Mouse (Mus musculus): ENCODE measurements around the gene Gk.
A peak's percentile ranks its signal among the peaks of the same experiment; 100 is the strongest.

Gk gene

DNA sequence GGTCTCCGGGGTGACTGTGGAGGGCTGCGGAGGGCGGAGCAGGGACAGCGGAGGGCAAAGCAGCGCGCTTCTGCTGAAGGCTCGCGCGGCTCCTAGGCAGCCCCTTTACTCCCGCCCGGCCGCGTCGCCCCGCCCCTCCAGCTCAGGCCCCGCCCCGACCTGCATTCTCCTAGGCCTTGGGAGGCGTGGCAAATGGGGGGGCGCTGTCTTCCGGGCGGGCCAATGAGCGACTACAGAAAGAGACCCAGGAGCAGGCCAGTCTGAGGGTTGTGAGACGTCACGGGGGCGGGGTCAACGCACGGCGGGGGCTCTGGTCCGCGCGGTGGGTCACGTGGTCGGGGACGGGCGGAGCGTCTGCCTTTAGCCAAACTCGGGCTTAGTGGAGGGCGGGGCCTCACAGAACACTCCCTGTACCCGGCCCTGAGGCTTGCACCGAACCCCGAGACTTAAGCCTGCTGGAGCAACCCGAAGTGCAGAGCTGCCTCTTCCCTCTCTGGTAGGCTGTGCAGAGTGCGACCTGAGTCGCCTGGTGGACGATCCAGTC, at the start of gene Gk:
Gk (minus strand) TSS at position 276 of the 544 bp plus-strand sequence.
- peak; percentile 95 for DNase-seq (ENCODE audit: low read depth, low spot score)

DNA sequence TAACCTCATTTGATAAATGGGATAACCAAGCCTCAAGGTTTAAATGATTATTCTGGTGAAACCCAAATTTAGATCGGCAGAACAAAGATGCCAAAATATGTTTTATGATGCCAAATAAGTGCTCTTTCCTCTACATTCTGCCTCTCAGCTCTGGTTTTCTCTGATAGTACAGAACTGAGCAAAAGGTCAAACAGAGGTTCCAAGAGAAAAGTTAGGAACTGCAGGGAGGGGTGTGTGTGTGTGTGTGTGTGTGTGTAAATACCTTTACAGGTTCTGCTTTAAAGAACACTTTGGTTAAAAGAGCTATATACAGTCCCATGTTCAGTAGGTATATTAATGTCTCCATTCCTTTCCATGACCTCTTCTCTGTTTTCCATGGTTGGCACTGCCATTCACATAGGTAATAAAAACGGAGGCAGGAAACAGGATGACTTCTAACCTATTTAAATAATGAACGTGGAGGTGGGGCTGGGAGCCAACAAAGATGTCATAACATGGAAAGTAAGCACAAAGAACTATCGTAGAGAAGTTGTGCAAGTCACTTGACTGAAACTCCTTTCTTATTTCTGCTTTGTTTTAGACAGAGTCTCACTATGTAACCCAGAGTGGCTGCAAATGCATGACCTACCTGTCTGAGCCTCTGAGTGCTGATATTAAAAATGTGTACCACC, 28.2 kb upstream of the Gk start:
- no peak for DNase-seq (ENCODE audit: low read depth, low spot score)

DNA sequence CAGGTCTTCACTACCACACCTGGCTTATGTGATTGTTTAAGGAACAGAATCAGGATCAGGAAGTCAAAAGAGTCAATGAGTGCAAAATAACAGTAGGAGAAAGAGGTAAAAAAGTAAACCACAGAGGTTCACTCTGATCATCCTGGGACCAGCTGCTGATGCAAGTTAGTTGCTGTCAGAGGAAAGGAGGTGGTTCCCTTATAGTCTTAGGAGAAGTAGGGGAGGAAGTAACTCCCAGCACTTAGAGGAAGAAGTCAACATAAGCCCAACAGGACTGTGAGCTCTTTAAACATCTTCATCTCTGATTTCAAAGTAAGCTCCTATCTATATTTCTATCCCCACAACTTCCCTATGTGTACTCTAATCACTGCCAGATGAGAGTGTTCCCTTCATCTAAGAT, 26.4 kb upstream of the Gk start:
- DNase-seq (ENCODE audit: low read depth, low spot score): no peak

DNA sequence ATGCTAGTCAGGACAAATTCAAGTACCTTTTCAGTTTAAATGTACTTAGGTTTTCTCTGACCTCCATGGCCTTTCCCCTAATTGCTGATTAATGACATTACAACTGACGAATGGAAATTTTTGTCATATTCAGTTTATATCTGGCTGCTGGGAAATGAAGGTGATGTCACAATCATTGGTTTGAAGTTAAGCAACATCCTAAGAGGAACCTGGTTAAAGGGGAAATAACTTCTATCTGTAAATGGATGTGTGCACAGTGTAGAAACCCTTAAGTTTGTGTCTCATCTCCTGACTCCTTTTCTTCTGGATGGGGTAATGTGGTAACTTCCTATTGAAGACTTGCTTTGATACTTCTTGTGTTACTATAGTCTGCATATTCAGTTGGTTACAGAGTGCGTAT, 20.8 kb upstream of the Gk start:
- no peak for DNase-seq (ENCODE audit: low read depth, low spot score)

DNA sequence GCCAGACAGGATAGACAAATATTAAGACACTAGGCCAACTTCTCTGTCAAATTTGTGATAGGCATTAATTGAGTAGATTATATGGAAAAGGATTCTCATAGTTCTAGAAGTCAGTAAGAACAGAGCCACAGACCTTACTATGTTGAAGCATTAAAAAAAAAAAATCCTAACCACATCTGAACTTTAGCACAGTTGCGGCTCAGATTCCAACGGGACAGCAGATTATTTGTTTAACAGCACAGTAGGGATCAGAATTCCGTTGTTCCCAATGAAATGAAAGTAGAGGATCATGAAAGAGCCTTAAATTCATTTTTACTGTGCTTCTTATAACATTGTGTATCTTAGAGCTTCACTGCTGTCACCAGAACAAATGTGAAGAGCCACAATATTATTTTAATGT, 1.7 kb upstream of the Gk start:
- no peak for DNase-seq (ENCODE audit: low read depth, low spot score)

DNA sequence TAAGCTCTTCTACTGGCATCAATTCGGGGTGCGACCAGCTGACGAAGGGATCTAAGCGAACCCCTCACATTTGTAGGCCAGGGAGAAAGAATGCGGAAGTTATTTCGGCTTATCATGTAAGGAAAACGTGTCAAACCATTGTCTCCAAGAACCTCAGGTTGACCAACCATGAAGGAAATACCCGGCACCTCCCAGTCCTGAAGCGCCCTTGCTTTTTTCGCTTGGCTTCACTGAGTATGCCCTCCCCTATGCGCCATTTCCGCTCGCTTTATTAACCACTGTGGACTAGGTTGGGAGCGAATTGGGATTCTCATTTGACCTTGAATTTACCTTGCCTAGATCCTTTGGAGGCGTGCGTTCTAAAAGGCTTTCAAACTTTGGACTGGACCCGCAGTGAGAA, 522 bp upstream of the Gk start:
- DNase-seq (ENCODE audit: low read depth, low spot score): peak; percentile 62

DNA sequence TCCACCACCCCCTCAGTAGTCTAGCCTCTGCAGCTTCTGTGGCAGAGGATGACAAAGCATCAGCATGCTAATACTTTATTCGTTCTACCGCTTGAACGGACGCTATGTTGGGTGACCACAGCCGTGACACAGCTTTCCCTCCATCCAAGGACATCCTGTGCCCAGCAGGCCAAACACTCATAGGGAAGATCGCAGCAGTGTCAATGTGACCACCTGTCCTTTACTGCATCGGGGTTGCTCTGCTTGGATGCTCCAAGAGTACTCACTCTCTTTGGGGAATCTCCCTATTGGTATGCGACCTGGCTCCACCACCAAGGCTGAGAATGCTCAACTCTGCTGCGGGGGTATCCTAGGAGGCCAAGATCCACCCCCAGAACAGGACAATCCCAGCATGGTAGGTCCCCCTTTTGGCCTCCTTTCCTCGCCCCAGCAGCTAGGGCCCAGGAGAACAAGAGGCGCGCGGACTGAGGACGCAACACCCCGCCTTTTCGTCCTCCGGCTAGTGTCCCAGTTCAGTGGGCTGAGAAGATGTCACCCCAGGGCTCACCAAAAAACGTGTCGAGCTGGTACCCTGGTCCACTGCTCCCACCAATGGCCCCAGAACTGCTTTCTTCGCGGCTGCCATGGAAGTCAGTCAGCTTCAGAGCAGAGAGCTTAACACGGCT, 608 bp downstream of the Gk start:
- DNase-seq (ENCODE audit: low read depth, low spot score): peak; percentile 34

DNA sequence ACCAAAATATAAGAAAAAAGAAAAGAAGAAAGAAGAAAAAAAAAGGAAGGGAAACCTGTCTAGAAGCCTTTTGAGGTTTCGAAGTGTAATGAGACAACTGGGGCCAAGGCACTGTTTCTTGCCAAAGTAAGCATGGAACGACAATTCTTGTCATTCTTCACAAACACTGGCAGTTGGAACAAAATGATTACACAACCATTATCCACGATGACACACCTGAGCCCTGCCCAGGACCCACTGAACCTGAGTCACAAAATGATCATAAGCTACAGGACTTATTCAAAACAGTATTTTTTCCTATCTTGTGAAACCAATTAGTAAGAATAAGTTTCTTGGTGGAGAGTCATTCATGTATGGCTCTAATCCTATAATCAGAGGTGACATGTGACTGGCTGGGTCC, 5.3 kb downstream of the Gk start:
- no peak for DNase-seq (ENCODE audit: low read depth, low spot score)

DNA sequence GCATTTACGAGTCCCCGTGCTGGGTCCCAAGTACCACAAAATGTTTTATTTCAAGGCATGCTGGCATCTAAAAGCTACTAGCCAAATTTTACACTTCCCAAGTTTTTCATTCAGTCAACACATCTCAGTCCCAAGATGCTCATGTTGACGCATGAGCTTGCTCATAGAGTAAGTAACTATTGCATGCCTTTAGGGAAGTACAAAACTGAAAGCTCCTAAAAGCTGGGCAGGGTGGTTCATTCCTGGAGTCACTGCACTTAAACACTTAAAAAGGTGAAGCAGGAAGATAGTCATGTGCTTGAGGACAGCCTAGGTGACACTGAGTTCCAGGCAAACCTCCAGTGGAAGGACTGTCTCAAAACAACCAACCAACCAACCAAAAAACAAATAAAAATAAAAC, 5.9 kb downstream of the Gk start:
- no peak for DNase-seq (ENCODE audit: low read depth, low spot score)

DNA sequence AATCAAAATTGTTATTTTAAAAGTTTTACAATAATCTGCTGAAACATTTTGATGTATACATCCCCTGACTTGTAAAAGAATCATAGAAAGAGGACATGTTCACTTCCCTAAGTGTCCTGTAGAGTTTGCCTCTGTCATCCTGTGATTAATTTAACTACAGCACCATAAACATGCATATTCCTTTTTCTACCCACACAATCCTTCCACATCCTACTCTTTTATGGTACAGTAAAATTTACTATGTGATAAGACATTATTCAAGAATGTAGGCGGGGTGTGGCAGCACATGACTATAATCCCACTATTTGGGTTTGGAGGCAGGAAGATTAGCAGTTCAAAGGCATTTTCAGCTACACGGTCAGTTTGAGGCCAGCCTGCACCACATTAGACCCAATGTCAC, 8.0 kb downstream of the Gk start:
- no peak for DNase-seq (ENCODE audit: low read depth, low spot score)

DNA sequence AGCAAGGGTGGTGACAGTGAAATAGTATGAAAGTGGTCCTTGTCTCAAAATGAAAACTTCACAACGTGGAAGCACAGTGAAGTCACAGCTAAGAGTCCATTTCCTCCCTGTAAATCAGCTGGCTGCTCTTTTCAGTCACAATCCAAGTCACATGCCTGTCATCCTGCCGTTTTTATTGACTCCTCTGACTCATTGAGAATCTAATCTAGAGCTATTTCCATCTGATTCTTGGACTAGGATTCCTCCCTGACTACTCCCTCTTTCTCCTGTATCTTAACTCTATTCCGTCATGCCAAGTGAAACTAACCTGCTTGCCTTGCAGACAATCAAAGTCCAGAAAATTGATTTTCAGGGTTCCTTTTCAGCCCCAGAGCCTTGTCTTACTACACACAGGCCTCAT, 20.6 kb downstream of the Gk start:
- DNase-seq (ENCODE audit: low read depth, low spot score): no peak

DNA sequence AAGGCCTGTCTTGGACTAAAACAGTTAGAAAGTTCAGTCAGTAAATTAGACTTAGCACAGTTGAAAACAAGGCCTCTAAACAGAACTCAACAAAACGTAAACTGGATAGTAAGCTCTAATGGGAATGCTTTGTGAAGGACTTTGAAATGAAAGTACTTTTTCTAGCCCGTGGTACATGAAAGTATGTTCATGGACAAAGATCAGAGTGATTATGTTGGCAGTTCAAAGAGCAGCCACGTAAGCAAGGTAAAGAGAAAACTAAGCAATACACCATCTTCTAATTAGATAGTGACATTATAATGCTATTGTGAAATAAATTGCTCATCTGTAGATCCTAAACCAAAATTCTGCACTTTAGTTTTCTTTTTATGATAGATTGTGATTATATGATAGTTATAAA, 32.8 kb downstream of the Gk start:
- no peak for DNase-seq (ENCODE audit: low read depth, low spot score)

DNA sequence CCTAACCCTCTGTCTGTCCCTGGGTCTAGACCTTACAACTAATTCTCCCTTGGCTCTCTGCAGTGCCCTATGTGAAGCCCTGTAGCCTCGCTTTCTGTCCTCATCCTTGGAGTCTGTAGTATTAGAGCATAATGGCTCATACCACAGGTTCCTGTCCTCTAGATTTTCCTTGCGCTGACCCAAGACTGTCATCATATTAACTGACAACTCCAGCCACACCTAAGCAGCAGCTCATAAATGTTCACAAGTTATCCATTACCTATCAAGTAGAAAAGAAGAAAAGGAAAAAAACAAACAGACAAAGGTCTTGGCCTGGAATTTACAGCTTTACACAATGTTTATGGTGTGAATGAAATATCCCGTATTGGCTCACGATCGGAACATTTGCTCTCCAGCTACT, 43.4 kb downstream of the Gk start:
- DNase-seq (ENCODE audit: low read depth, low spot score): no peak

DNA sequence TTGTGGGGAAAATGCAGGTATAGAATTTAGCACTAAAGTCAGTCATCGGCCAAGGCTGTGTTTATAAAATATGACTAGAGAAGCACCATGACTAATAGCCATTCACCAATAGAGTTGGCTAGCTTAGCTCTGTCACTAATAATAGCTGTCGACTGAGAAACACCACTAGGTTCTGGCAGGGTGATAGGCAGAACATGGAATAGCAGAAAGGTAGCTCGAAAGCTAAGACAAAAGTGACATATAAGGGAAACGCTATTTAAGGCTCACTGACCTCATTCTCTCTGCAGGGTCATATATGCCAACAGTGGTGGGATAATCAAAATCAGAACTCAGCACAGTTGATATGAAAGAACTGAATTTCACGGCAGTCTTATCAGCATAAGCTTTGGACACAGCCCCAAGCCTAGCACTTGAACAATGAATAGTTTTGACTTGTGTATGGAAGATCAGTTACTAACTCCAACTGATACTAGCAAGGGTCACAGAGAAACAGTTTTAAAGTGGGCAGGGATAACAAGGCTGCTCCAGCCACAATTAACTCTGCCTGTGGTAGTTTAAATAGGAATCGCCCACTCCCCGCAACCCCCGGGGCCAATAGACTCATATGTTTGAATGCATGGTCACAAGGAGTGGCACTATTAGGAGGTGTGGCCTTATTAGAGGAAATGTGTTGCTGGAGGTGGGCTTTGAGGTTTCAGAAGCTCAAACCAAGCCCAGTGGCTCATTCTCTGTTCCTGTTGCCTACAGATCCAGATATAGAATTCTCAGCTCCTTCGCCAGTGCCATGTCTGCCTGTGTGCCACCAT, 45.3 kb downstream of the Gk start:
- DNase-seq (ENCODE audit: low read depth, low spot score): no peak

DNA sequence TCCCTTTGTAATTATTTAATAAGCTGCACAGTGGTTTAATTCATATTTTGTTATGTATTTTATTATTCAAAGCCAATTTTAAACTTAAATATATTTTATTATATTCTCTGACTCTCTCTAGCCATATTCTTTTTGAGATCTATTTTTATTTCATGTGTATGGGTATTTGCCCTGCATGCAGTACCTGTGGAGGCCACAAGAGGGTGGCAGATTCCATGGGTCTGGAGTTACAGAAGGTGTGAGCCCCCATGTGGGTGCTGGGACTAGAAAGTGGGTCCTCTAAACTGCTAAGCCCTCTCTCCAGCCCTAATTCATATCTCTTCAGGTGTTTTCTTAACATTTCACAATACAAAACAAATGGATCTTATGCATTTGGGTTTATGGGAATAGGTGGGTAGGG, 55.4 kb downstream of the Gk start:
- peak; percentile 12 for DNase-seq (ENCODE audit: low read depth, low spot score)

DNA sequence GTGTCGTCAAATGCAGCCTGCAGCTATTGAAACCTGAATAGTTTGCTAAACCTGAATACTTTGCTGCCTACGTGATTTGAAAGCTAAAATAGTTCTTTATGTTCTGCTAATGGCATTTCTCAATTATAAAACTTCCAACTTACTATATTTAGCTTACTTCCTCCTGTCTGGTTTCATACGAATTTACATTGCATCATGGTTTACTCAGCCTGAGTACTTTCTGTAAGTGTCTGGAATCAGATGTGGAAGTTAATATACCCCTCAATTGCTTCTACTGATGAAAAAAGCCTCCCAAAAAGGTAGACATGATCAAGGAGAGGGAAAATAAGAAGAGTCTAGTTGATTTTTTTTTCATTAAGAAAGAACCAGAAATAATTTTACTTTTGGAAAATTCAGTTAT, 66.2 kb downstream of the Gk start:
- no peak for DNase-seq (ENCODE audit: low read depth, low spot score)

DNA sequence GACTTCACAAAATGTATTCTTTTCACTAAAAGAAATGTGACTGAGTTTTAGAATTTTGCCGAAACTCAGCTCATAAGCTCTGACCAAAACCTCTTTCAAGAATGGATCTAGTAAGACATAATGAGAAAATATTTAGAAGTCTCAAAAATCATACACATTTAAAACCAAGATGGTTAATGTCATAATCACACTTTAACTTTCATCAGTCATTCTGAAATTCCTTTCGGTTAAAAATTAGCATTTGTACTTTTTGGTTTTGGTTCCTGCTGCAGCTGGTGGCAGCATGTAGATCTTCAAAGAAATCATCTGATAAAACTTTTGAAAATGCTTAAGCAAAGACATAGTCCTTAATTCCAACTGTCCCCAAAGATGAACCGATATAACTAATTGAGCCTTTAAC, 70.9 kb downstream of the Gk start:
- no peak for DNase-seq (ENCODE audit: low read depth, low spot score)

DNA sequence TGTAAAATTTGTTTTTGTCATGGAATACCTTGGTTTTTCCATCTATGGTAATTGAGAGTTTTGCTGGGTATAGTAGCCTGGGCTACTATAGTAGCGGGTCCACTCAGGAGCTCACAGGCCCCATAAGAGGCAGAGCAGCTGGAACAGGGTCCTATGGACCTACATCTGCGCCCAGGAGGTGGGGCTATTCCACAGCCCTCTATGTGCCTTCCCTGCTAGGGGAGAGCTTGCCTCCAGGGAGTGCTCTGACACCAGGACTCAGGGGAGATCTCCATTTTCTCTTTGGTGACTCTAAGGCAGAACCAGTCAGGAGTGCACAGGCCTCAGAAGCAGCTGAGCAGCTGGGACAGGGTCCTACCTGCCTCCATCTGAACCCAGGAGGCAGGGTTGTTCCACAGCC, 92.9 kb downstream of the Gk start:
- no peak for DNase-seq (ENCODE audit: low read depth, low spot score)

DNA sequence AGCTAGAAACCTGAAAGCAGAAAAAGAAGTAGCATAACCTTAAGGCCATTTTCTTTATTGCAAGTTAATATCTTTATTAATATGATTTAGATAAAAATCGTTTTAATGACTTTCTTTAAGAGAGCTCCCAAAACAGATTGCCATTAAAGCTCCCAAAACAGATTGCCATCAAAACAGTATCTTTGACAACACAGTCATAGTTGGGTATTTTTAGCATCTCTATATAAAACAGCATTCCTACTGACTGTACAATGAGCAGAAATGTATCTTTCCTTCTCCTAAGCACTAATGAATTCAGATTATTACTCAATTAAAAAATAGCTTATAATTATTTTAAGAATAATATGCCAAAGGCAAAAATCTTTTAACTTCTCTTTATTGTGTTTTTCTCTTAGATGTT, 94.5 kb downstream of the Gk start:
- DNase-seq (ENCODE audit: low read depth, low spot score): no peak

DNA sequence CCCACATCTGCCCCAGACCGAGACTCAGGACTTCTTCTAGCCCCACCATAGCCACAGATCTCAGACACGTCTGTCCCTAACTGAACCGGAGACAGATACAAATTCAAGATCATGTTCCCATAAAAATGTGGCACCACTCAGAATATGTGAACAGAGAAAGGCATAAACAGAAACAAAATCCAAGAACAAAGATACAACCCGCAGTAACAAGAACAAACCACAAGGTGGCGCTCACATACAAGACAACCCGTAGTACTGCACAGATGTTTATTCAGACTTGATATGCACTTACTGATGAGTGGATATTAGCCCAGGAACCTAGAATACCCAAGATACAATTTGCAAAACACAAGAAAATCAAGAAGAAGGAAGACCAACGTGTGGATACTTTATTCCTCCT, 99.8 kb downstream of the Gk start:
- DNase-seq (ENCODE audit: low read depth, low spot score): peak; percentile 67
